Mouse (Mus musculus): ENCODE measurements around the gene H2-Ke6.
"Not testable (repeated sequence)": the region's sequence is repeated elsewhere in the genome, so short reads cannot be mapped to it uniquely, and the experiment has no call there.

DNA sequence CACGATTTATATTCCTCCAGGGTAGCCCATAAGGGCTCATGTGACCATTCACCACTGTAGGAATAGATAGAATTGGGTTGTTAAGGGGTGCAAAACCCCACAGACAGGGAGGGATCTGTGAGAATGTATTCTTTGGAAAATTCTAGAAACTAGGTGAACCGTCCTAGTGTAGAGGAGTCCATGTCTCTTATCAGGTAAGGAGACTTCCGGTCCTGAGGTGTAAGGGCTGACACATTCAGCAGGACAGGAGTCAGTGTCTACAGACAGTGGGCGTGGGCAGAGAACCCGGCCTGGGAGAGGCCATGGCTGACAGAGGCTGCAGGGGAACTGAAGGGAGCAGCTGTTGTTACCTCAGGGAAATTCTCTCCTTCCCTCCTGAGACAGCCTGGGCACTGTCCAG, 29.2 kb downstream of the H2-Ke6 start:
- TF ChIP-seq CTCF (IDR thresholded peaks at IDR 0.05; ENCODE audit: low read depth, low read length); GATA1 (IDR thresholded peaks at IDR 0.05; ENCODE audit: borderline replicate concordance, low read length); TAL1 (conservative IDR thresholded peaks at IDR 0.05; ENCODE audit: low read depth, low read length); POLR2AphosphoS5 (IDR thresholded peaks at IDR 0.05; ENCODE audit: insufficient replicate concordance, low read depth, low read length): not testable (repeated sequence)

Measured in G1E (cell line).